Mouse (Mus musculus) cortical plate, adult 2 months (tissue): ENCODE measurements around the gene Mtx3.

ENCODE experiments used
- CTCF ChIP-seq: fragments of 200-500 bp; IDR thresholded peaks from 2 replicates; pipeline ENCODE4 v1.5.1; 2011; ENCODE audit warnings: mild to moderate bottlenecking, control low read depth, low read length; ENCODE audit not compliant: insufficient read depth; ENCODE audit errors: extremely low read depth
- POLR2A ChIP-seq: fragments of 200-500 bp; IDR thresholded peaks from 2 replicates; pipeline ENCODE4 v1.6.1; 2011; ENCODE audit warnings: mild to moderate bottlenecking, low read length, control low read depth; ENCODE audit not compliant: insufficient read depth; ENCODE audit errors: extremely low read depth

GRCm38 (mm10) chr13:92806785-92807184 lies 37.8 kb upstream of the Mtx3 start:
- TF ChIP-seq CTCF = no peak
- no peak for TF ChIP-seq POLR2A
